Mouse (Mus musculus): ENCODE results near the gene Pan3.

Pan3 gene

DNA sequence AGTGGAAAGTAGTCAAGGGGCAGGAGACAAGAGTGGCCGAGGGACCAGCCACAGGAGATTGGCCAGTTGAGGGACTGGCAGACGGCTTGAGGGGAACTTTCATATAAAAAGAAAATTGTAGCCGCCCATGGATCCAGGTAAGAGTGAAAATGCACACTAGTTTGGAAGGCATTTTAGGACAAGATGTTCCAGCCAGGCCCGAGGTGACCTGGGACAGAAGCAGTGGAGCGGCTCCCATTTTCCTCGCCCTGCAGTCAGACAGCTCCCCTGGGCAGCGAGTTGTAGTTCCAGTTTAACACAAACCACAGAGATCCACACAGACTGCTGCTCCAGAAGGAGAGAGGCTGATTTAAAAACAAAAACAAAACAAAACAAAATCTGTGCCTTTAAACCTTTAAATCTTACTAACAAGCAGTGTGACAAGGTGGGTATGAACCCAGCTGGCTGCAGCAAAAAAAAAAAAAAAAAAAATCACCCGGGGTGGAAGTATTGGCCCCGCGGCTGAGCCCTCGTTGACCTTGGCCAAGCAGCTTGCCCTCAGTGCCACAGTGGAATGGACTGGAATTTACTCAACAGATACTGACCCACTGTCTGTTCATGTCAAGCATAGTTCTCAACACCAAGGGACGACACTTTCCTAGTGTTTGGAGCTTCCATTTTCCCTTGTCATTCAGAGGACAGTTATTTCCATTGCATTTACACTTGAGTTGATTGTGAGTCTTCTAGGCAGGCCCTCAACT, 119.2 kb downstream of the Pan3 start:
- DNase-seq (ENCODE audit: extremely low read depth, low read depth, low spot score) = no peak

DNA sequence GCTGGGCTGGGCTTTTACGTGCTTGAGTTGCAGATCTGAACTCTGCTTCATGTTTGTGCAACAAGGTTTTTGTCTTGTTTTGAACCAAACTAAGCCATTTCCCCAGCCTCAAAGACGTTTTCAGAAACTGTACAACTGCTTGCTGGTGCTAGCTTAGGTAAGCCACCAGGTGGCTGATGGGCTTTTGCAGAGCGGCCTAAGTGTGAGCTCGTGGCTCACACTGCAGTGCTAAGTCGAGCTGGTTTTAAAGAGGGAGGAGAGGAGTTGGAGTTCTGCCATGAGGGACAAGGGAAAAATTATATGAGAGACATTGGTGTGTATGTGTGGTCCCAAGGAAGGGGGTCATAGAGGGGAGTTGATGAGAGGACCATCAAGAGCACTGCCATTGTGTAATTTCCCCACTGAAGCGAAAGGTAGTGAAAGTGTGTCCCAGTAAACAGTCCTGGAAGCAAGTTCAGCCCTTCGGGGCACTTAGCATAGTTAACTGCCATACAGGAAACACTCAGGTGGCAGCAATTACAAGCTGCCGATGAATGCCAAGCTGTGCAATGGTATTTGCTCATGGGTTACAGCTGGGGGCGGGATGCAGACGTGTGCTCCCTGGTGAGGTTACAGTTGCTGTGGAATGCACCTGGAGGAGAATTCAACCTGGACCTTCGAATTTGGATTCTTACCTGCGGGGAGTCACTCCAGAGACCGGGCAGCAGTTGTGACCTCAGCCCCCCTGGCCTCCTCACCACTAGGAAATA, 122.1 kb downstream of the Pan3 start:
- DNase-seq (ENCODE audit: extremely low read depth, low read depth, low spot score) = peak; percentile 39

DNA sequence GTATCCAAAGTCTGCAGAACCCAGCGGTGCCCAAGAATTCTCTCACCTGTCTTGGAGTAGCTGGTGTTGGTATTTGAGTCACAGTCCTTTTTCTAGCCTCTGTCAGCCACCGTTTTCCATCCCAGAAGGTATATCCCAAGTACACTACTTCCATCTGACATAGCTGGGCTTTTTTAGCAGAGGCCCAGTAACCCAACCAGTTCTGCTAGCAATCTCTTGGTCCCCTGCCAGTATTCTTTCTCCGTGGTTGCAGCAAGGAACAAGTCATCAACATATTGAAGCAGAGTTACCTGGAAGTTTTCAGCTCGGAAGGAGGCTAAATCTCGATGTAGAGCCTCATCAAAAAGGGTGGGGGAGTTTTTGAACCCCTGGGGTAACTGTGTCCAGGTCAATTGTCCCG, 127.7 kb downstream of the Pan3 start:
- DNase-seq (ENCODE audit: extremely low read depth, low read depth, low spot score) = peak; percentile 64

DNA sequence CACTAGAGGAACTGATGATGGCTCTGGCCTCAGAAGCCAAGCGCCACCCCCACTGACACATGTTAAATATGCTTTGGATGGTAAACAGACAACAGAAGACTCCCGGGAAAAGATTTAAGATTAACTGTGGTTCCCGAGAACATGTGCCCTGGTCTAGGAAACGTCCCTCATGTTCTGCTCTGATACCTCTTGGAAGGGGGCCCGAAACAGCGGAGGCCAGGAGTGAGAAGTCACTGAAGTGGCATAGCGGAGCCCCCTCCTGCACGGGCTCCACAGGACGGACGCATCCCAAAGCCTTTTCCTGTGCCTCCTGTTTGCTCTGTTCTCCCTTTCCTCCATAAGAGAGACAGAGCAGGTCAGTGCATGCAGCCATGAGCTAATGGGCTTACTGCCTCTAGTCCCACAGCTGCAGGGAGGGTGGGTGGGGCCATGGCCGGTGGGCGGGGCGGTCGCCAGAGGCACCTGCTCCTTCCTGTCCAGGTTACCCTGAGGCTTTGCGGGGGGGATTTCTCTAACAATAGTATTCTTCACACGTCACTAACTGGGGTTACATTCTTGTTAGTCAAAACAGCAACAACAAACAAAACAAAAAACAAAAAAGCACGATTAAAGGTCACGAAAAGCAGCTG, 133.7 kb downstream of the Pan3 start:
- no peak for DNase-seq (ENCODE audit: extremely low read depth, low read depth, low spot score)

DNA sequence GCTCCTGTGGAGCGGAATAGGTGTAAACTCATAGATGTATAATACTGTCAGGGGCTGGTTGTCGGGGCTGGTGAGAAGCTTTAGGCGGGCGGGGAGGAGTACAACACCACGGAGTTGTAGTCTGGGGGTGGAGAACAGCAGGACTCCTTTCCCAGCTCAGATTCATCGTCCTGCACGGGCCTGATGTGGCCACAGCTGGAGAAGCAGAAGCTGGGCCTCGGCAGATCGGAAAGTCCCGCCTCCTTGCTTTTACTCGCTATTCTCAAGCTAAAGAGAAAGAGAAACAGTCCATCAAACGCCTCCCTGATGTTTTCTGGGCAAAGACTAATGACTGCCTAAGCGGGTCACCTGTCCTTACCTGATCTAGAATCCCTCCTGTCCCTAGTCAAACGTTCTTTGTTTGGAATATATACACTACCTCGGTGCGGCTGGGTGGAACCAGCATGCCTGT, 134.2 kb downstream of the Pan3 start:
- DNase-seq (ENCODE audit: extremely low read depth, low read depth, low spot score) = no peak

DNA sequence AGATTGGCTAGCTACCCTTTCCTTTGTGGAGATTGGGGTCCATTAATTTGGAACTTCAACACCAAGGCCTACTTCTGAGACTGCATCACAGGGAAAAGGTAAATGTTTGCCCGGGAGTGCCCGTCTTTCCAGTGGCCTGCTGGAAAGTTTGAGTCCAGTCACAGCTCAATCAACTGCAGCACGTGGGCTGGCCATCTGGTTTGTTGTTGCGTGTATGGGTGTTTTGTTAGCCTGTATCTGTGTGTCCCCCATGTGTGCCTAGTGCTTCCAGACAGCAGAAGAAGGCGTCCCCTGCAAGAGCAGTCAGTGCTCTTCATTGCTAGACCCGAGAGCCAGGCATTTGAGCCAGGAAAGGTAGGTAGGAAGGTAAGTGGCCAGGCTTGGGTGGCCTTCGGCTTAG, 135.5 kb downstream of the Pan3 start:
- no peak for DNase-seq (ENCODE audit: extremely low read depth, low read depth, low spot score)

DNA sequence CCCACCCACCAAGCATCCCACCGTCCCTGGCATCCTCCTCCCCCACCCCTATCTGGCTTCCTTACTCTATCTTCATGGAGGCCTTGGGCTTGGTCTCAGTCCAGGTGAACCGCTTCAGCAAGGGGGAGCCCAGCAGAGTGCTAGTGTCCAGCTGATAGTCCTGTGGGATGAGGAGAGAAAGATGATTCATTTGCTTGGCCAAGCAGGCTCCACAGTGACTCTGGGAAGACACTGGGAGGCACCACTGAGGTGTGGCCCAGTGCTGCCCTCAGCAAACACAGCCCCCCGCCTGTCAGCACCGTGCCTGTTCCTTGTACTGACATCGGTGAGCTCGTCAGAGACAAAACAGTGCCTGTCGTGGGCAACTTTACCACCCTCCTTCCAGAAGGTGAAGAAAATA, 136.4 kb downstream of the Pan3 start:
- no peak for DNase-seq (ENCODE audit: extremely low read depth, low read depth, low spot score)

DNA sequence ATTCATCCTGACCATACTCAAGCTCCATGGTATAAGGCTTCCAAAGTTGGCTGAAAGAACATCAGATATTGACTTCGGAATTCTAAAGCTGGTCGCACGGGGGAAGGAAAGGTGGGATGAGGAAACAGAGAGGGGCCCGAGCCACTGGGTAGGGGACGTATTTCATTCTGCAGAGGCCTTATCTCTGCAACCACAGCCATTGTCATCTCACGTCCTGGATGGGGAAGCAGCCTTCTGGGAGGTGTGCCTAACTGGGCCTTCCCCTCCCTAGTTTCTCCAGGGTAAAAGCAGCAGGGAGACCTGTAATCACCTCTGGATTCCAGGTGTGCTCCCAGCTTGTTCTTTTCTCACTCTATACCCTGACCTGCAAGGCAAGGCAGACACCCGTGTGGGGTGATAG, 142.7 kb downstream of the Pan3 start:
- DNase-seq (ENCODE audit: extremely low read depth, low read depth, low spot score) = no peak

DNA sequence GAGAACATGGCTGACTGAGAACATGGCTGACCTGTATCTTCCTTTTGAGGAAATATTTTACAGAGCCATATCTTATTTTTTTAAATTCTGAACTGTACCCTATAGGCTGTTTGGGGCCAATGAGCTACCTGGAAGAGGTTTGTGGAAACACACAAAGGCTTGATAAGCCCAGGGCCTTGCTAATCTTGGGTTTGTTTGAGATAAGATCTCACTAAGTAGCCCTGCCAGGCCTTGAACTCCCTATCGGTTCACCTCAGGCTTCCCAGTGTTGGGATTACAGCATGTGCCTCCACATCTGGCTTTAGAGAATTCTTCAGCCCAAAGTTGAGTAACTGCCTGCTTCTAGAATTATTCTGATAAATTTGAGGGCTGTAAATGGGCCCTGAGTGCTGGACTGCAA, 143.6 kb downstream of the Pan3 start:
- no peak for DNase-seq (ENCODE audit: extremely low read depth, low read depth, low spot score)

DNA sequence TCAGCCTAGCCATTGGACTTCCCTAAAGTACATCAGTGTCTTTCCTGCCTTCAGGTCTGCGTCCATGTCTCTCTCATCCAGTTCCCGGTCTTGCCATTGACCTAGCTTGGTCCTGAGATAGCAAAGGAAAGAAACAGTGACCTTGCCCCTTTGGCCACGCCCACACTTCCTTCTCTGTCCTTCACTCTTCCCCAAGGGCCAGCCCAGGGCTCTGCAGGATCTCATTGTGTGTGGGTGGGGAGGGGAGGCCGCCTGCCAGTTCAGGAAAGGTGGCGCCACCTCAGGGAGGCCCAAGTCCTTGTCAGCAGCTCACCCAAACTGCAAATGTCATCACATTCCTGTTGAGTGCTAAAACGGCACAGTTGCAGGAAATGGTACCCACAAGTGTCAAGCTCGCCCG, 144.6 kb downstream of the Pan3 start:
- DNase-seq (ENCODE audit: extremely low read depth, low read depth, low spot score) = no peak

DNA sequence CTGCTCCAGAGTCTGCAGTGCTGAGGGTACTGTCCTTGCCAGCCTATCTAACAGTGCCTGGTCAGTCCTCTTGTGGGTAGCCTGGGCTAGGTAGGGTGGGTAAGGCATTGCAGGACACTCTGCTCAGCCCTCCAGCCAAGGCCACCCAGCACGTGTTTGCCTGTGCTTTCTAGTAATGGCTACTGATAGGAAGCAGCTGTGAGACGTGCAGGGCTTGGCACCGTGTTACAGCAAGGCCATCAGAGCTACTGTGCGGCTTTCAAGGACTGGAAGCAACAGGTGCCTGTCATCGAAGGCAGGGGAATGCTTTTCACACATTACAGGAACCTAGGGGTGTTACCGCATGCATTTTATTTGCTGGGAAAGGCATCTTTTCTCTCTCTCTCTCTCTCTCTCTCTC, 147.0 kb downstream of the Pan3 start:
- no peak for DNase-seq (ENCODE audit: extremely low read depth, low read depth, low spot score)

DNA sequence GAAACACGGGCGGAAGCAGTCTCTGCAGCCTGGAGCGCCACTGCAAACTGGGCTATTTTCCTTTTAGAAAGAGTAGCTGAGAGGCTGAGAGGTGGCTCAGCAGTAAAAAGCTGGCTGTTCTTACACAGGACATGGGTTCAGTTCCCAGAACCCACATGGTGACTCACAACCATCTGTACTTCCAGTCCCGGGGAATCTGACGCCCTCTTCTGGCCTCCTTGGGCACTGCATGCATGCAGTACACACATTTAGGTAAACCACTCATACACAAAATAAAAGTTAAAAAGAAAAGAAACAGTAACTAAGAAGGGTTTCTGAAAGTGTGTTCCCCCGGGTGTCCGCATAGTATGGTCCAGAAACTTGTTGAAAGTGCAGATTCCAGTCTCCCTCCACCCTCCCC, 149.2 kb downstream of the Pan3 start:
- no peak for DNase-seq (ENCODE audit: extremely low read depth, low read depth, low spot score)

DNA sequence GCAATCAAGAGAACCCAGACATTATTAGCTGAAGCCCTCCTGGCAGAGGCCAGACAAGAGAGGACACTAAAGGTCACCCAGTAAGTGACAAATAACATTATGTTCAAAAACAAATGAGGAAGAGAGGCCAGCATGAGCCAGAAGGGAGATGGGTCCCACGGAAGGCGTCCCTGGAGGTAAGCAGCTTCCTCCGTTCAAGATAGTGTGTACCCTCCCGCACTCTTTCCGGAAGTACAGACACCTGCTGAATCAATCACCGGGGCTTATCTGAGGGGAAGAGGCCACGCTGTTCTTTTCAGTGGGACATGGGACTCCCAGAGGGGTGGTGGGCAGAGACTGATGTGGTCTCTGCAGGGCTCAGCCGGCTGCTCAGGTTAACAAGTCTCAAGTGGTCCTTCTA, 149.7 kb downstream of the Pan3 start:
- no peak for DNase-seq (ENCODE audit: extremely low read depth, low read depth, low spot score)

DNA sequence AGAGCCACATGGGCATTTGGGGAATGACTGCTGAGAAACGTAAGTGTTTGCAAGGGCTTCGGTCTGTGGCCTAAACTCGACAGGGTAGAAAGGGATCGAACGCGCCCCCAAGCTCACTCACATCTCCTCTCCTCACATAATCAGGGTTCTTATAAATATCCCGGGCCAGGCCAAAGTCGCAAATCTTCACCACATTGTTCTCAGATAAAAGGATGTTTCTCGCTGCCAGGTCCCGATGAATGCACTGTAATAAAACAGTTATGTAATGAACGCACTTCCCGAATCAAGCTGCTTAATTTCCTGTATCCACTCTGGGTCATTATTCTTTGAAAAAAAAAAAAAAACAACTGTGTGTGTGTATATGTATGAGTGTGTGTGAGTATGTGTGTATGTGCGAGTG, 150.2 kb downstream of the Pan3 start:
- no peak for DNase-seq (ENCODE audit: extremely low read depth, low read depth, low spot score)

DNA sequence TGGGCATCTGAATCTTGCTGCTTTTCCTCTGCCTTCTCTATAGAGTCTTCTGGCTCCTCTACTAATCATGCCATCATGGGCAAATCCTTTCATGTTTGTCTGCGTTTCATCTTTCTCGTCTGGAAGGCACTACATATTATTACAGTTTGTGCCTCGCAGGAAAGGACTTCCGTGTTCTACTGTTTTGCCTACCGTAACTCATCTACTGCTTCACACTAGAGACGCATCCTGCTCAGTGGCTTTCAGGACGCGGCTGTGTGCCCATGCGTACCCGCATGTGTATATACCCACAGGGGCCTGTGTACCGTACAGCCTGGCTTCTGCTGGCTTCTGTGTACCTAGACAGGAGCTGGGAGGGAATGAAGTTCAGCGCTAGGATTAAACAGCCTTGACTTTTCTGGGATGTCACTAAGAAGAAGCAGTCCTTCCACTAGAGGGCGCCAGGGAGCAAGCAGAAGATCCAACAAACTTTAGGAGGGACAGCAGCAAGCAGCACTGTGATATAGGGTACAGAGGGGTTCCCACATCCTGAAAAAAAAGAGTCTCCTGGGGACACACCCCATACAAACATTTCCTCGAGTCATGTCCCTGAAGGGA, 153.8 kb downstream of the Pan3 start:
- DNase-seq (ENCODE audit: extremely low read depth, low read depth, low spot score) = no peak

DNA sequence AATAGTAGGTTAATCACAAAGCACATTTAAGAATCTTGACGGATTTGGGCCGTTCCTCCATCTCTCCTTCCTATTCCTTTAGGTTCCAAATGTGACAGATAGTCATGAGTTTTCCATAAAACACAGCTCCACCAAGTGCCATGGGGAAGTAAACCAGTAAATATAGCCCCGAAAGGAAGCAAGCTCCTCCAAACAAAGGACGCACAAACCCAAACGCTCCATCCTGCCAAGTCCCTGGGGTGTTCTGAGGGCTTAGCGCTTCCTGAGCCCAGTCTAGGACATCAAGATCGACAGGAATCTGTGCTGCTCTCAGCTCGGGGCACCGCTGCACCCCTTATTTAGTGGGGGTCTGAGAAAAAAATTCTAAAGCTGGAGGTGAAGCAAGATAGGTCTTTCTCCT, 154.7 kb downstream of the Pan3 start:
- DNase-seq (ENCODE audit: extremely low read depth, low read depth, low spot score) = no peak

DNA sequence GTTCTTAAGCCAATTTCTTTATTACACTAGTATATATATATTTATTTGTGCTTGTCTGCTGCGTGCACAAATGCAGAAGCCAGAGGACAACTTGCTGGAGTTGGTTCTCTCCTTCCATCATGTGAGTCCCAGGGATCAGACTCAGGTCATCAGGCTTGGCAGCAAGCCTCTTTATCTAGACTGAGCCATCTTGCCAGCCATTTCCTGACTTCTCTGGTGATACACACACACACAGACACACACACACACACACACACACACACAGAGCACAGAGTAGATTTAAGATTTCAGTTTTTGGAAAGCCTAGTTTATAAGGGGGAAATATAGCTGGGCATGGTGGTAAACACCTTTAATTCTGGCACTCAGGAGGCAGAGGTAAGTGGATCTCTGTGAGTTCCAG, 155.1 kb downstream of the Pan3 start:
- no peak for DNase-seq (ENCODE audit: extremely low read depth, low read depth, low spot score)

DNA sequence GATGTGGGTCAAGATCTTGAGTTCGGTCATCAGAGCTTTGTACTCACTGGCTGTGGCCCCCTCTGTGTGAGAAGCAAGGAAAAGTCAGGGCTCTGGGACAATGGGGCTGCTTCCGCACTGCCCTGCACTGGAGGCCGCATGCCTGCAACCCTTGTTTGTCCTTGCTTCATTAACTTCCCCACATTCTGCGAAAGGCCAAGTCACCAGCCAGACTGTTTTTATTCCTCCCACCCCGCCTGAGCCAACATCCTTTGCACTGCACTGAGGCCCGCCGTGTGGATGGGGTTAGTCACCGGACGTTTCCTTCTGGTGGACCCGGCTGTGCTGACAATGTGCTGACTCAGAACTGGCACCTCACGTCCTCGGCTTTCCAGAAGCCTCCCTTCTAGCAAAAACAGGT, 159.9 kb downstream of the Pan3 start:
- no peak for DNase-seq (ENCODE audit: extremely low read depth, low read depth, low spot score)

DNA sequence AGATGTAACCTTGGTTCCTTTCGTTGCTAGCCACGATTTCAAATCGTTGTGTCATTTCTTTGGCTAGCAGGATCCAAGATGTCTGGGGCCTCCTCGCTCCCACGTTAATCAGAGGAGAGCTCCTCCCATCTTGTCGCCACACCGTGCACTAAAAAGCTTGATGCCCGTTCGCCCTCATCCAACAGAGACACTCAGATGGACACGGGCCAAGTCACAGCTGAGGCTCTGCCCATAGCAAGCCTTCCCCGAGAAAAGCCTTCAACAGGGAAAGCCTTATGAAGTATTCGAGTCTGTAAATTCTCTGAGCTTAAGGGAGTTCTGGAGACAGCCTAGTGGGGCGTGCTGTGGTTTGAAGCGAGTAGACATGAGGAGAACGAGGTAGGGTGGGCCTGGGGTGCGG, 167.9 kb downstream of the Pan3 start:
- DNase-seq (ENCODE audit: extremely low read depth, low read depth, low spot score) = no peak
